Mouse (Mus musculus): ENCODE data around the gene Mymx.

DNA sequence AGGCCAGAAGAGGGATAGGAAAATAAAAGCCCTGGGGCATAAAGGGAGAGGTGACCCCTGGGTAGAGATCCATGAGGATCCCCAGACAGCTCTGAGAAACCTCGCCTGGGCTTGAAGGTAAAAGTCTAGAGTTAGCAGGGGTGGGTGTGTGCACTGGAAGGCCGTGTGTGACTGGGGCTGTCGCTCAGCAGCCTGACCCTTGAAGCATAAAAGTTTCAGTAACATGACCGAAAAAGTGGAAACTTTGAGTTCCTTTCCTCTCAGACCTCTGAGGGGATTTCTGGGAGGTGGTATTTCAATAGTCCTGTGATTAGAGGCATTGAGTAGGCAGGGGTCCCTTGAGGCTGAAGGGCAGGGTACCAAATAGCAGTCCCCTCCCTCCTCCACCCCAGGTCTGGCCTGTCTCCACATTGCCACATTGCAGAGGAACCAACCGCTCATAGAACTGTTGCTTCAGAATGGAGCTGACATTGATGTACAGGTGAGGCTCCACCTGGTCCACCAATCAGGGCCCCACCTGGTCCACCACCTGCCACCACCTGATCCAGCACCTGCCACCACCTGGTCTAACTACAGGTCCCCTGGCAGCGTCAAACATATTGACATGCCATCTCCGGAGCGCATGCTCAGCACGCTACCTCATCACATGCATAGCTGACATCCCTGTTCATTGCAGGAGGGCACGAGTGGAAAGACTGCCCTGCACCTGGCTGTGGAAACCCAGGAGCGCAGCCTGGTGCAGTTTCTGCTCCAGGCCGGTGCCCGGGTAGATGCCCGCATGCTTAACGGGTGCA is 42.0 kb downstream of the Mymx start:
- TF ChIP-seq POLR2A (IDR thresholded peaks at IDR 0.05; ENCODE audit: borderline replicate concordance, extremely low read depth, insufficient read depth, insufficient read length, poor library complexity, severe bottlenecking) = no peak
- TF ChIP-seq CTCF (IDR thresholded peaks at IDR 0.05; ENCODE audit: borderline replicate concordance, extremely low read depth, insufficient read depth, insufficient read length) = no peak

All from brain, embryonic 14.5 days (tissue).